Mouse (Mus musculus) hindbrain, embryonic 14.5 days (tissue): ENCODE results near the gene Swsap1. TPM values are rescaled to one million over a fixed set of nuclear protein-coding genes. Genes with fewer than 3 reads are reported as not detected.

Experiments used
- ATAC-seq: fragments of 200-750 bp; cut with Nextera tagmentation; 2 replicates; pipeline ENCODE4 v1.8.0; 2017; ENCODE audit warnings: moderate number of reproducible peaks, mild to moderate bottlenecking, moderate TSS enrichment, moderate library complexity; ENCODE audit not compliant: low FRiP score
- DNase-seq: peaks from one replicate; pipeline ENCODE4 v3.0.0-alpha.2; 2015; ENCODE audit warnings: low spot score
- H3K27ac ChIP-seq: fragments of 300-500 bp; sonication (generic); 2 replicates; pipeline ENCODE4 v1.5.1; 2014; ENCODE audit warnings: mild to moderate bottlenecking, moderate library complexity
- H3K27me3 ChIP-seq: fragments of 300-500 bp; sonication (generic); 2 replicates; pipeline ENCODE4 v1.6.1; 2014; ENCODE audit warnings: mild to moderate bottlenecking, low read length, mixed read lengths; ENCODE audit not compliant: control insufficient read depth, insufficient read depth
- H3K36me3 ChIP-seq: fragments of 300-500 bp; sonication (generic); replicated peaks from 2 replicates; pipeline ENCODE4 v1.6.1; 2014; ENCODE audit not compliant: control insufficient read depth, insufficient read depth
- H3K4me1 ChIP-seq: fragments of 300-500 bp; sonication (generic); replicated peaks from 2 replicates; pipeline ENCODE4 v1.6.1; 2014; ENCODE audit warnings: antibody characterized with exemption, low read length, mixed read lengths; ENCODE audit not compliant: control insufficient read depth, insufficient read depth
- H3K4me2 ChIP-seq: fragments of 300-500 bp; sonication (generic); replicated peaks from 2 replicates; pipeline ENCODE4 v1.6.1; 2014; ENCODE audit warnings: mild to moderate bottlenecking, moderate library complexity
- H3K4me3 ChIP-seq: fragments of 300-500 bp; sonication (generic); replicated peaks from 2 replicates; pipeline ENCODE4 v1.5.1; 2014; ENCODE audit warnings: mild to moderate bottlenecking, low read length
- H3K9ac ChIP-seq: fragments of 300-500 bp; sonication (generic); 2 replicates; pipeline ENCODE4 v1.6.1; 2014
- H3K9me3 ChIP-seq: fragments of 300-500 bp; sonication (generic); 2 replicates; pipeline ENCODE4 v1.6.1; 2016; ENCODE audit warnings: low read length; ENCODE audit not compliant: control insufficient read depth
- whole genome bisulfite sequencing: fragments of 180-500 bp; shearing (Covaris S2); extraction: QIAGEN DNeasy Blood & Tissue Kit; methylation state at CpG from one replicate; pipeline ENCODE4 v1.1.7; 2014; 5-methylcytosine and 5-hydroxymethylcytosine counted together
- polyA plus RNA-seq: library from polyadenylated mRNA; unstranded; fragments of >200 nt; fragmentation: Nextera tagmentation; extraction: Ambion mirVana; gene quantifications from 2 replicates; pipeline ENCODE4 v1.2.1, GENCODE M21; 2014

The Swsap1 gene
- polyA plus RNA-seq, 1 experiment from 2014 or later = 18.2 TPM

GRCm38 (mm10) chr9:21932445-21933137 lies 23.0 kb upstream of the Swsap1 start:
- no peak overlapping the region for H3K4me3 ChIP-seq
- H3K9ac ChIP-seq = no peak overlapping the region
- H3K27me3 ChIP-seq = no peaks in the 10 kb centered on the region
- H3K4me1 ChIP-seq = peaks cover 5% of the 10 kb centered on the region
- ATAC-seq = no peak
- H3K27ac ChIP-seq = no peak overlapping the region
- no peak for DNase-seq
- no peak overlapping the region for H3K4me2 ChIP-seq
- H3K36me3 ChIP-seq = no peaks in the 10 kb centered on the region
- WGBS = 62% methylated on average over 12 of the region's 12 CpGs
- no peaks in the 10 kb centered on the region for H3K9me3 ChIP-seq

DNA sequence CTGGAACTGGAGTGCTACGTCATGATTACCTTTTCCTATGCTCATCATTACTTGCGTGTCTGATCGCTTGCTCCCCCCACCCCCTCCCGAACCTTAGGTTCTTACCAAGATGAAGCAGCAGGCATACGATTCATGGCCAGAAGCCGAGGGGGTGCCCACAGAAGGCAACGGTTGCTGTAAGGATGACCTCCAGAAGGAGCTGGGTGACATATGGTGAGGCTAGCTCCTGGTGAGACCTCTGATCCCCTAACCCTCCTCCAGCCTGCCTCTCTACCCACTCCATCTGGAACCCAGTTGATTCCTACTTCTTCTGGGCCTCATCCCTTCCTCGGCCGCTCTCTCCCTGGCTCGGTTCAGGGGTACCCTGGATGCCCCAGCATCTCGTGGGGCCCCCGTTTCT lies 21.5 kb upstream of the Swsap1 start:
- Histone ChIP-seq H3K4me1 (peaks cover 15% of the 10 kb centered on the region), H3K4me2 (no peak overlapping the region), H3K4me3 (no peak overlapping the region), H3K9ac (no peak overlapping the region), H3K27me3 (no peaks in the 10 kb centered on the region), H3K27ac (no peak overlapping the region), H3K9me3 (no peaks in the 10 kb centered on the region), H3K36me3 (no peaks in the 10 kb centered on the region)
- no peak for ATAC-seq
- no peak for DNase-seq
- 88% methylated on average over 12 of the region's 12 CpGs for WGBS

DNA sequence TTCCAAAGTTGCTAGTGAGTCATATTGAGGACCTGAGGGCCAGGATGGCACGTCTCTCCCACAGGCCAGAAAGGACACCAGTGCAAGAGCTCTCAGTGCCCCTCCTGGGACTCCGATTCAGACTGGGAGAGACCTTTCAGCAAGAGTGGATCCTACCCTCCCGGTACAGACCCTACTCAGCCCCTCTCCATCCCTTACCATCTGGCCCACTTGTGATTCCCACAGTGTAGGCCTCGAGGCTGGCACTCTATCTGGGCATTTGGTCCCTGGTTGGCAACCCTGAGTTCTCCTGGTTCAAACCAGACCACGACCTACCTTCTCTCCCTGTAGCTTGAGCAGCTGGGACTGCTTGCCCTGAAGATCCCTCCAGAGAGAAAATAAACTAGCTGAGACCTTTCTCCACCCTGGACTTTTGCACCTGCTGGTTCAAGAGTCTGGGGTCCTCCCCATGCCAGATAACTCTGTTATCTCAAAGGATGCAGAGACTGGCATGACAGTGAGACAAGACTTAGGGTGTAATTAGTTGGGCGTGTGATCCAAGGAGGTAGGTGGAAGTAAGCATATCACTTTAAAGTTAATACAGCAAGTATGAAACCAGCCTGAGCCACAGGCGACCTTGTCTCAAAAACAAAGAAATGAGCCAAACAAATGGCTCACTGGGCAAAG lies 20.0 kb upstream of the Swsap1 start:
- Histone ChIP-seq H3K4me2 (no peak overlapping the region), H3K27ac (peak overlapping the region; percentile 69; the same call in 1 of the 2 replicates), H3K9me3 (no peaks in the 10 kb centered on the region), H3K36me3 (peaks cover 8% of the 10 kb centered on the region), H3K4me3 (no peak overlapping the region), H3K4me1 (peaks cover 17% of the 10 kb centered on the region), H3K9ac (0 out of 2 replicates have a peak overlapping the region, but pooled peaks have one; percentile 52), H3K27me3 (no peaks in the 10 kb centered on the region)
- ATAC-seq (no peak), DNase-seq (no peak)
- 86% methylated on average over 7 of the region's 7 CpGs for WGBS

GRCm38 (mm10) chr9:21936692-21937570 lies 18.6 kb upstream of the Swsap1 start, which contains the start of gene Plppr2:
Plppr2 (plus strand) TSS chr9:21937033.
- Histone ChIP-seq H3K9ac (peak within 1 kb of the TSS; percentile 83), H3K4me3 (peak within 1 kb of the TSS; percentile 64), H3K4me2 (peak within 1 kb of the TSS; percentile 73), H3K4me1 (peaks cover 17% of the 10 kb centered on the region), H3K9me3 (no peaks in the 10 kb centered on the region), H3K36me3 (peaks cover 22% of the 10 kb centered on the region), H3K27me3 (no peaks in the 10 kb centered on the region), H3K27ac (peak within 1 kb of the TSS; percentile 80)
- peak; percentile 96 for ATAC-seq
- under 1% methylated on average over 42 of the region's 43 CpGs for WGBS
- DNase-seq = peak; percentile 94

- Histone ChIP-seq H3K4me2 (peak overlapping the region; percentile 73), H3K9me3 (no peaks in the 10 kb centered on the region), H3K36me3 (peaks cover 22% of the 10 kb centered on the region), H3K9ac (peak overlapping the region; percentile 83), H3K27ac (peak overlapping the region; percentile 64), H3K27me3 (no peaks in the 10 kb centered on the region), H3K4me1 (peaks cover 17% of the 10 kb centered on the region), H3K4me3 (peak overlapping the region; percentile 64)
- WGBS = 57% methylated on average over 4 of the region's 4 CpGs
- ATAC-seq (peak; percentile 9; the same call in 1 of the 2 replicates), DNase-seq (no peak)
These were observed 17.8 kb upstream of the Swsap1 start for GRCm38 (mm10) chr9:21937711-21938175.

GRCm38 (mm10) chr9:21938234-21938855 lies 17.2 kb upstream of the Swsap1 start:
- no peak for ATAC-seq
- no peaks in the 10 kb centered on the region for H3K27me3 ChIP-seq
- no peak for DNase-seq

DNA sequence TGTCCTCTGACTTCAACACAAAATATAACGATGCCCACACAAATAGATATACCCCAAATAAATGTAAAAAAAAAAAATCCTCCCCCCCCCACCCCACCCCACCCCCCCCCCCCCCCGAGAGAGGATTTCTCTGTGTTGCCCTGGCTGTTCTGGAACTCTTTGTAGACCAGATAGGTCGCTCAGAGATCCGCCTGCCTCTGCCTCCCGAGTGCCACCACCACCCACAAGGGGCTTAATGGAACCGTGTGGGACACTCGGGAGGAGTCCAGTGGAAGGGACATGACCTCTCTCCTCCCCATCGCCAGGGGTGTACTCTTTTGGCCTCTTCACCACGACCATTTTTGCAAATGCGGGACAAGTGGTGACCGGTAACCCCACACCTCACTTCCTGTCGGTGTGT lies 12.5 kb upstream of the Swsap1 start:
- Histone ChIP-seq H3K4me2 (no peak overlapping the region), H3K4me3 (no peak overlapping the region), H3K9me3 (no peaks in the 10 kb centered on the region), H3K27me3 (no peaks in the 10 kb centered on the region), H3K27ac (no peak overlapping the region), H3K9ac (no peak overlapping the region), H3K36me3 (peaks cover 61% of the 10 kb centered on the region), H3K4me1 (peaks cover 11% of the 10 kb centered on the region)
- 82% methylated on average over 12 of the region's 12 CpGs for WGBS
- no peak for DNase-seq
- no peak for ATAC-seq

More at GRCm38 (mm10) chr9:21938234-21938855, 17.2 kb upstream of the Swsap1 start:
- Histone ChIP-seq H3K9me3 (no peaks in the 10 kb centered on the region), H3K4me2 (peak overlapping the region; percentile 73), H3K4me1 (peaks cover 17% of the 10 kb centered on the region), H3K27ac (no peak overlapping the region; the same call in 1 of the 2 replicates), H3K4me3 (peak overlapping the region; percentile 64), H3K36me3 (peaks cover 22% of the 10 kb centered on the region), H3K9ac (peak overlapping the region; percentile 83)
- WGBS = 84% methylated on average over 4 of the region's 4 CpGs

GRCm38 (mm10) chr9:21943638-21944037 lies 11.9 kb upstream of the Swsap1 start:
- ATAC-seq (no peak), DNase-seq (no peak)
- WGBS = 55% methylated on average over 12 of the region's 12 CpGs
- Histone ChIP-seq H3K4me3 (no peak overlapping the region), H3K9me3 (no peaks in the 10 kb centered on the region), H3K4me2 (no peak overlapping the region), H3K4me1 (peaks cover 5% of the 10 kb centered on the region), H3K27ac (no peak overlapping the region), H3K27me3 (no peaks in the 10 kb centered on the region), H3K9ac (no peak overlapping the region), H3K36me3 (peaks cover 67% of the 10 kb centered on the region)
